Mouse (Mus musculus): ENCODE measurements around the gene Atp11a. TPM values are rescaled to one million over a fixed set of nuclear protein-coding genes. Genes with fewer than 3 reads are reported as not detected.

The Atp11a gene
- polyA plus RNA-seq, 1 experiment from 2014 or later: 15.9 TPM

Other genes with a start within 250 kb of the Atp11a start
- 0.33 TPM in 1 of 2 replicates, not detected in the other for gene Spaca7, start 184.0 kb upstream of the Atp11a start, polyA plus RNA-seq (2015; fragmentation: Nextera tagmentation; extraction: Ambion mirVana)
- 37.5 and 38.0 TPM in 2 replicates for gene Tubgcp3, start 84.8 kb upstream of the Atp11a start, polyA plus RNA-seq (2015; fragmentation: Nextera tagmentation; extraction: Ambion mirVana)
- gene Mcf2l, start 116.8 kb downstream of the Atp11a start, polyA plus RNA-seq (2015; fragmentation: Nextera tagmentation; extraction: Ambion mirVana): 13.1 and 13.7 TPM in 2 replicates